Mouse (Mus musculus) stomach, postnatal 0 days (tissue): ENCODE data around the gene Atp7a.
"Not testable (repeated sequence)": the region's sequence is repeated elsewhere in the genome, so short reads cannot be mapped to it uniquely, and the experiment has no call there.

Experiments
- CTCF ChIP-seq: IDR thresholded peaks from 2 replicates; pipeline ENCODE4 v1.5.1; 2016; ENCODE audit warnings: antibody characterized with exemption, low read depth, mild to moderate bottlenecking, moderate library complexity
- EP300 ChIP-seq: optimal IDR thresholded peaks from 2 replicates; pipeline ENCODE3; 2016; ENCODE audit warnings: antibody characterized with exemption

- not testable (repeated sequence) for TF ChIP-seq CTCF, EP300
Observed at GRCm38 (mm10) chrX:106014741-106015377, 12.2 kb upstream of the Atp7a start.
